Mouse (Mus musculus) spleen, embryonic (tissue): ENCODE data around the gene Klk13.

Source experiments
- CTCF ChIA-PET: fragments of 350-600 bp; sonication (Branson Sonifier 250); formaldehyde crosslinking; loops from one replicate; lab custom pipeline; 2022; lab: Charles Lee

Klk13 gene

DNA sequence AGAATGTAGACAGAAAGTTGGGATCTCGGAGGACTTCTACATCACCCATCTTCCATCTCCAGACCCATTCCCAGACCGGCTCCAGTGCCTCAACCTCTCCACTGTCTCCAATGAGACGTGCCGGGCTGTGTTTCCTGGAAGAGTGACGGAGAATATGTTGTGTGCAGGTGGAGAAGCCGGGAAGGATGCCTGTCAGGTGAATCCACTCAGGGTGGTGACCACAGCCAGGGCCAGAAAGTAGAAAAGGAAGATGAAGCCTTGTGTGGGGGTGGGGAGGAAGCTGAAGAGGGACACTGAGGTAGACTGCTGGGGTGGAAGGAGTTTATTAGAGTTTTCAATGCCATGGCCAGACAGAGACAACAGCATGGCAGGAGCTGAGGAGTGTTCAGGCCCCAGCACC lies 59.5 kb downstream of the Klk13 start:
- CTCF ChIA-PET, result no interaction called here

DNA sequence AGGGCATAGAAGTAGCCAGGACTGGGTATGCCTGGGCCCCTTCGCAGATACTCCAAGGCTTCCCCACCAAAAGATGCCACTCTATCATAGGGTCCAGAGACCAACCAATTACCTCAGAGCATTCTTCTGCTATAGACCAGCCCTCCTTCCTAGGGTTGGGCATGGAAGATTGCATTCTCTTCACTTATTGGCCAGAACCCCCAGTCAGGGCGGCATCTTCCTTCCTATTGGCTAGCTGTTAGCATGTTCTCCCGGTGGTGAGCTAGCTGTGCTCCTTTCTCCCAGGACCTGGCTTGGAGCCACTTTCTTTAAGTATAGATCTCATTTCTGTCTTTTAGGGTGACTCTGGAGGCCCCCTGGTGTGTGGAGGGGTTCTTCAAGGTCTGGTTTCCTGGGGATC lies 60.5 kb downstream of the Klk13 start:
- CTCF ChIA-PET, result no interaction called here

DNA sequence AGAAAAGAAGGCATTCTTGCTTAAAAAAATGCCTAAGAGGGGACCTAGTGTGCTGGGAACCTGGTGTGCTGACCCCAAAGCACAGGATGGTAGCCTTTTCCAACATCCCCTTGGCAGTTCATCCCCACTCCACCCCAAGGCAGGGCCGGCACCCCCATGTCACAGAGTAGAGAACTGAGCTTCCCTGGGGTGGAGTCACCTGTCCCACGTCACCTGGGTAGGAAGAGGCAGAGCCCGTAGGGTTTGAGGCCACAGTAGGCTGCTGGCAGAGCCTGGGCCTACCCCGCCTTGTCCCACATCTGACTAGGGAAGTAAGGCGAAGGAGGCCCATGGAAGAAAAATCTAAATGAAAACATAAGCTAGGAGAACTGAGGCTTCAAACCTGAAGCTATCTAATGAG lies 62.0 kb downstream of the Klk13 start, which contains the start of gene Klk11:
Gene Klk11 (plus strand): TSS at position 241 of the 400 bp plus-strand sequence.
- CTCF ChIA-PET, result no interaction called here

DNA sequence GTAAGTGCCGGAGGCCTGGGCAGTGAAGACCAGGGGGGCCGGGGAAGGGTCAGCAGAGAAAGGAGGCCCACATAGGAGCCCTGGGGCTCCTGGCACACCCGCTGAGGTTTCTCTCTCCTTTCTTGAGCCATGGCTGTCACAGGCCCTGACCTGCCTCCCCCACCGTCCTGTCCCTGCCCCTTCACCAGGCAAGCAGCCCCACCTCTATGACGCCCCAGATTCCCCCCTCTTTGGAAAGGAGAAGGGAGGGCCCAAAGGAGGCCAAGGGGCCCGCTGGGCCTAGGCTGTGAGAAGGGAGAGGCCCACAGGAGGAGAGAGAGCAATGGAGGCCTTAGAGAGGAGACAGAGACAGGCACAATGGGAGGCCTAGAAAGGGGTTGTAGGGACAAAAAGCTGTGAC lies 62.4 kb downstream of the Klk13 start:
- CTCF ChIA-PET, result no interaction called here

DNA sequence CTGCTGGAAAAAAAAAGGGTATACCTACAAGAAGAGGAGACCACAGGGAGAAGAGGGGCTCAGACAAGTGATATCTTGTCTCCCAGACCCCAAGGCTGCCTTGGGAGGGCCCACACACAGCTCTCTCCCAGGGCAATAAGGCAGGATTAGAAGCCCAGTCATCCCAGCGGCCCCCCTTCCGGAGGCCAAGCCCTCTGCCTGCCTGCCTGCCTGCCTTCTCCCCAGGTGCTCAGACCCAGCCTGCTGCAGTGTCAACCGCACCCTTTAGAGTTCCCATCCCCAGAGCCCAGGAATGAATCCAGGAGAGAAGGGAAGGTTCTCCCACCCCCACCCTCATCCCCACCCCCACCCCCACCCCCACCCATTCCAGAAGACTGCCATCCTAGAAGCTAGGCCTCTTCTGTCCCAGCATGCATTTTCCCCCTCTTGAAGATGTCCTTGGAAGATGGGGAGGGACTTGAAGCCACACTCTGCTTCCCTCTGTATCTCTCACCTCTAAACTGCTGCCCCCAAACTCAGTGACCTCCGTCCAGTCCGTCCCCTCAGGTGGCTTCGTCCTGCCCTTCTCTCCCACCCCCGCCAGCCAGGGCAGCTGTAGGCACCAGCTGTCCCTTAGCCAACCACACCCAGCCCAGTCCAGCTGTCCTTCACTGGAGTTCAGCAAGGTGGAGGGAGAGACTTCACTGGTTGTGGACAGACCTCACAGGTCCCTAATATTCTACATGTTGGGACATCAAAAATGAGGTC lies 63.1 kb downstream of the Klk13 start:
- CTCF ChIA-PET, result no interaction called here

DNA sequence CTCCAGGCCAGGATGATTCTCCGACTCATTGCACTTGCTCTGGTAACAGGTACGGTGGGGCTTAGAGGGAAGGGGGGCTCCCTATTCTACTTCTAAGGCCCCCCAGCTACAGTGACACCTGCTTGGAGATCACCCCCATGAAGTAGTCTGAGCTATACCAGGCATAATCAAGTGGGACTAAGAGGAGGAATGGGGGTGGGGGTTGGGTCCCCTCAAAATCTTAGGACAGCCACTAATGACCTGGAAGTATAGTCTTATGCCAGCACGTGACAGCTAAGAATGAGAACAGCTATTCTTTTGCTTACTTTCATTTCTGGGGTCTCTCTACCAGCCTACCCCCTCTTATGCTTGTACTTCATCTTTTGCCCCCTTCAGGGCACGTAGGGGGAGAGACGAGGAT lies 64.1 kb downstream of the Klk13 start:
- CTCF ChIA-PET, result no interaction called here
